Mouse (Mus musculus): ENCODE data around the gene Reps1.
A peak's percentile ranks its signal among the peaks of the same experiment; 100 is the strongest.

Gene Reps1

GRCm38 (mm10) chr10:18139615-18140014 lies 84.0 kb downstream of the Reps1 start:
- DNase-seq (ENCODE audit: low spot score), result no peak

- DNase-seq (ENCODE audit: low spot score), result peak; percentile 32
Measured at GRCm38 (mm10) chr10:18141389-18141788, 85.7 kb downstream of the Reps1 start.

- DNase-seq (ENCODE audit: low spot score), result no peak
Measured at GRCm38 (mm10) chr10:18142231-18142630, 86.6 kb downstream of the Reps1 start.

GRCm38 (mm10) chr10:18147224-18147623 lies 91.6 kb downstream of the Reps1 start:
- no peak for DNase-seq (ENCODE audit: low spot score)

GRCm38 (mm10) chr10:18162435-18162971 lies 106.8 kb downstream of the Reps1 start:
- no peak for DNase-seq (ENCODE audit: low spot score)

All from adipocyte (in vitro differentiated cells).